Mouse (Mus musculus): Measurements from ENCODE around the gene Actr6.
"Not testable (repeated sequence)": the region's sequence is repeated elsewhere in the genome, so short reads cannot be mapped to it uniquely, and the experiment has no call there.

Gene Actr6

GRCm38 (mm10) chr10:89678054-89678453 lies 54.0 kb downstream of the Actr6 start:
- no peak for DNase-seq

GRCm38 (mm10) chr10:89676609-89677008 lies 55.5 kb downstream of the Actr6 start:
- DNase-seq: no peak

- not testable (repeated sequence) for DNase-seq
Measured at GRCm38 (mm10) chr10:89670371-89670770, 61.7 kb downstream of the Actr6 start.

- peak; percentile 32 for DNase-seq
Measured at GRCm38 (mm10) chr10:89667571-89667970, 64.5 kb downstream of the Actr6 start.

GRCm38 (mm10) chr10:89665679-89666078 lies 66.4 kb downstream of the Actr6 start:
- DNase-seq: no peak

GRCm38 (mm10) chr10:89664977-89665645 lies 67.0 kb downstream of the Actr6 start:
- DNase-seq: no peak
